Mouse (Mus musculus): ENCODE measurements around the gene Usp28. TPM values are rescaled to one million over a fixed set of nuclear protein-coding genes. Genes with fewer than 3 reads are reported as not detected.

Usp28 gene
- polyA plus RNA-seq, 1 experiment from 2014 or later, result 106 TPM

GRCm38 (mm10) chr9:49050901-49051300 is 65.7 kb downstream of the Usp28 start:
- ATAC-seq (replicated peaks; ENCODE audit: insufficient number of reproducible peaks, low FRiP score, low TSS enrichment), result no peak
- Histone ChIP-seq H3K4me2 (no peak overlapping the region), H3K27ac (ENCODE audit: low read depth, low read length) (no peak overlapping the region), H3K4me3 (ENCODE audit: low read depth, low read length) (no peak overlapping the region), H3K9me3 (replicated peaks; ENCODE audit: control insufficient read depth, low read length) (no peaks in the 10 kb centered on the region), H3K9ac (ENCODE audit: low read depth, low read length) (no peak overlapping the region), H3K36me3 (ENCODE audit: control insufficient read depth, insufficient read depth, low read length) (no peaks in the 10 kb centered on the region), H3K4me1 (ENCODE audit: control insufficient read depth, insufficient read depth, low read length) (no peaks in the 10 kb centered on the region), H3K27me3 (ENCODE audit: control insufficient read depth, insufficient read depth, low read length) (no peaks in the 10 kb centered on the region)
- WGBS (ENCODE audit: insufficient replicate concordance), result 69% methylated on average over 5 of the region's 5 CpGs

- Histone ChIP-seq H3K4me2 (no peak overlapping the region), H3K9ac (ENCODE audit: low read depth, low read length) (no peak overlapping the region), H3K27ac (ENCODE audit: low read depth, low read length) (no peak overlapping the region), H3K27me3 (ENCODE audit: control insufficient read depth, insufficient read depth, low read length) (no peaks in the 10 kb centered on the region), H3K4me3 (ENCODE audit: low read depth, low read length) (no peak overlapping the region), H3K36me3 (ENCODE audit: control insufficient read depth, insufficient read depth, low read length) (no peaks in the 10 kb centered on the region), H3K4me1 (ENCODE audit: control insufficient read depth, insufficient read depth, low read length) (no peaks in the 10 kb centered on the region; the same call in 1 of the 2 replicates), H3K9me3 (replicated peaks; ENCODE audit: control insufficient read depth, low read length) (no peaks in the 10 kb centered on the region)
- ATAC-seq (replicated peaks; ENCODE audit: insufficient number of reproducible peaks, low FRiP score, low TSS enrichment), result no peak
- 13% methylated on average over 5 of the region's 5 CpGs for whole genome bisulfite sequencing (ENCODE audit: insufficient replicate concordance)
These were observed 66.2 kb downstream of the Usp28 start for GRCm38 (mm10) chr9:49051349-49051748.

- H3K4me2 ChIP-seq, result no peak overlapping the region
- no peaks in the 10 kb centered on the region for H3K36me3 ChIP-seq (ENCODE audit: control insufficient read depth, insufficient read depth, low read length)
- H3K9me3 ChIP-seq (replicated peaks; ENCODE audit: control insufficient read depth, low read length), result no peaks in the 10 kb centered on the region
- H3K27me3 ChIP-seq (ENCODE audit: control insufficient read depth, insufficient read depth, low read length), result no peaks in the 10 kb centered on the region
- H3K9ac ChIP-seq (ENCODE audit: low read depth, low read length), result no peak overlapping the region
- H3K4me1 ChIP-seq (ENCODE audit: control insufficient read depth, insufficient read depth, low read length), result peaks cover 8% of the 10 kb centered on the region; the same call in 1 of the 2 replicates
- no peak overlapping the region for H3K4me3 ChIP-seq (ENCODE audit: low read depth, low read length)
- 67% methylated on average over 3 of the region's 3 CpGs for WGBS (ENCODE audit: insufficient replicate concordance)
- ATAC-seq (replicated peaks; ENCODE audit: insufficient number of reproducible peaks, low FRiP score, low TSS enrichment), result no peak
- no peak overlapping the region for H3K27ac ChIP-seq (ENCODE audit: low read depth, low read length)
These were observed 68.9 kb downstream of the Usp28 start for GRCm38 (mm10) chr9:49054028-49054427.

- H3K27ac ChIP-seq (ENCODE audit: low read depth, low read length), result peak within 1 kb of the TSS; percentile 72
- H3K4me1 ChIP-seq (ENCODE audit: control insufficient read depth, insufficient read depth, low read length), result peaks cover 8% of the 10 kb centered on the region; the same call in 1 of the 2 replicates
- peaks cover 5% of the 10 kb centered on the region for H3K36me3 ChIP-seq (ENCODE audit: control insufficient read depth, insufficient read depth, low read length)
- no peaks in the 10 kb centered on the region for H3K27me3 ChIP-seq (ENCODE audit: control insufficient read depth, insufficient read depth, low read length)
- no peaks in the 10 kb centered on the region for H3K9me3 ChIP-seq (replicated peaks; ENCODE audit: control insufficient read depth, low read length)
- peak within 1 kb of the TSS; percentile 91 for H3K4me3 ChIP-seq (ENCODE audit: low read depth, low read length)
- peak within 1 kb of the TSS; percentile 94 for H3K9ac ChIP-seq (ENCODE audit: low read depth, low read length)
- WGBS (ENCODE audit: insufficient replicate concordance), result under 1% methylated on average over 53 of the region's 53 CpGs
- peak within 1 kb of the TSS; percentile 68 for H3K4me2 ChIP-seq
- ATAC-seq (replicated peaks; ENCODE audit: insufficient number of reproducible peaks, low FRiP score, low TSS enrichment), result peak; percentile 95
These were observed 70.4 kb downstream of the Usp28 start, which contains the start of gene Zw10 for GRCm38 (mm10) chr9:49055333-49056205. Zw10 (plus strand) TSS chr9:49055613.

GRCm38 (mm10) chr9:49076847-49077246 is 91.7 kb downstream of the Usp28 start:
- no peak for ATAC-seq (replicated peaks; ENCODE audit: insufficient number of reproducible peaks, low FRiP score, low TSS enrichment)
- no peak overlapping the region for H3K4me2 ChIP-seq
- no peaks in the 10 kb centered on the region for H3K4me1 ChIP-seq (ENCODE audit: control insufficient read depth, insufficient read depth, low read length)
- H3K27me3 ChIP-seq (ENCODE audit: control insufficient read depth, insufficient read depth, low read length), result no peaks in the 10 kb centered on the region
- 89% methylated on average over 3 of the region's 3 CpGs for WGBS (ENCODE audit: insufficient replicate concordance)
- H3K4me3 ChIP-seq (ENCODE audit: low read depth, low read length), result no peak overlapping the region
- H3K36me3 ChIP-seq (ENCODE audit: control insufficient read depth, insufficient read depth, low read length), result peaks cover 29% of the 10 kb centered on the region
- H3K27ac ChIP-seq (ENCODE audit: low read depth, low read length), result no peak overlapping the region
- H3K9me3 ChIP-seq (replicated peaks; ENCODE audit: control insufficient read depth, low read length), result no peaks in the 10 kb centered on the region
- H3K9ac ChIP-seq (ENCODE audit: low read depth, low read length), result no peak overlapping the region

- ATAC-seq (replicated peaks; ENCODE audit: insufficient number of reproducible peaks, low FRiP score, low TSS enrichment), result no peak
- Histone ChIP-seq H3K27me3 (ENCODE audit: control insufficient read depth, insufficient read depth, low read length) (no peaks in the 10 kb centered on the region), H3K4me1 (ENCODE audit: control insufficient read depth, insufficient read depth, low read length) (no peaks in the 10 kb centered on the region), H3K9me3 (replicated peaks; ENCODE audit: control insufficient read depth, low read length) (no peaks in the 10 kb centered on the region), H3K9ac (ENCODE audit: low read depth, low read length) (no peak within 1 kb of the TSS), H3K27ac (ENCODE audit: low read depth, low read length) (no peak within 1 kb of the TSS), H3K4me3 (ENCODE audit: low read depth, low read length) (no peak within 1 kb of the TSS), H3K4me2 (no peak within 1 kb of the TSS), H3K36me3 (ENCODE audit: control insufficient read depth, insufficient read depth, low read length) (peaks cover 19% of the 10 kb centered on the region)
- 68% methylated on average over 5 of the region's 5 CpGs for WGBS (ENCODE audit: insufficient replicate concordance)
These were observed 95.9 kb downstream of the Usp28 start, which contains the start of gene Tmprss5 for GRCm38 (mm10) chr9:49081107-49081506. Tmprss5 (plus strand) TSS chr9:49081260.

GRCm38 (mm10) chr9:49081561-49081960 is 96.4 kb downstream of the Usp28 start:
- H3K4me1 ChIP-seq (ENCODE audit: control insufficient read depth, insufficient read depth, low read length), result no peaks in the 10 kb centered on the region
- WGBS (ENCODE audit: insufficient replicate concordance), result 14% methylated on average over 4 of the region's 4 CpGs
- peaks cover 19% of the 10 kb centered on the region for H3K36me3 ChIP-seq (ENCODE audit: control insufficient read depth, insufficient read depth, low read length)
- H3K27me3 ChIP-seq (ENCODE audit: control insufficient read depth, insufficient read depth, low read length), result no peaks in the 10 kb centered on the region
- no peak overlapping the region for H3K27ac ChIP-seq (ENCODE audit: low read depth, low read length)
- no peak overlapping the region for H3K4me3 ChIP-seq (ENCODE audit: low read depth, low read length)
- H3K9me3 ChIP-seq (replicated peaks; ENCODE audit: control insufficient read depth, low read length), result no peaks in the 10 kb centered on the region
- no peak overlapping the region for H3K9ac ChIP-seq (ENCODE audit: low read depth, low read length)
- H3K4me2 ChIP-seq, result no peak overlapping the region
- no peak for ATAC-seq (replicated peaks; ENCODE audit: insufficient number of reproducible peaks, low FRiP score, low TSS enrichment)

GRCm38 (mm10) chr9:49087317-49087716 is 102.1 kb downstream of the Usp28 start:
- no peak overlapping the region for H3K27ac ChIP-seq (ENCODE audit: low read depth, low read length)
- no peaks in the 10 kb centered on the region for H3K9me3 ChIP-seq (replicated peaks; ENCODE audit: control insufficient read depth, low read length)
- no peak for ATAC-seq (replicated peaks; ENCODE audit: insufficient number of reproducible peaks, low FRiP score, low TSS enrichment)
- 67% methylated on average over 11 of the region's 11 CpGs for WGBS (ENCODE audit: insufficient replicate concordance)
- H3K9ac ChIP-seq (ENCODE audit: low read depth, low read length), result no peak overlapping the region
- H3K4me2 ChIP-seq, result no peak overlapping the region
- no peaks in the 10 kb centered on the region for H3K36me3 ChIP-seq (ENCODE audit: control insufficient read depth, insufficient read depth, low read length)
- H3K27me3 ChIP-seq (ENCODE audit: control insufficient read depth, insufficient read depth, low read length), result no peaks in the 10 kb centered on the region
- no peak overlapping the region for H3K4me3 ChIP-seq (ENCODE audit: low read depth, low read length)
- no peaks in the 10 kb centered on the region for H3K4me1 ChIP-seq (ENCODE audit: control insufficient read depth, insufficient read depth, low read length)

All from heart, embryonic 11.5 days (tissue).